Mouse (Mus musculus): ENCODE measurements around the gene Capn15. TPM values are rescaled to one million over a fixed set of nuclear protein-coding genes. Genes with fewer than 3 reads are reported as not detected.

The Capn15 gene
- total RNA-seq, 4 experiments from 2014 or later: 20.1 to 34.6 (median 24.9) TPM

GRCm38 (mm10) chr17:25919144-25919785 lies 66.3 kb downstream of the Capn15 start, which contains the start of gene Rab40c:
Gene Rab40c, minus strand, starts transcription at chr17:25919727.
- DNase-seq: no peak

- no peak for DNase-seq
These were observed 67.4 kb downstream of the Capn15 start for GRCm38 (mm10) chr17:25918037-25918750.

GRCm38 (mm10) chr17:25916931-25917647 lies 68.5 kb downstream of the Capn15 start:
- DNase-seq: peak; percentile 86

- peak; percentile 29 for DNase-seq
These were observed 71.3 kb downstream of the Capn15 start for GRCm38 (mm10) chr17:25914295-25914694.

- DNase-seq: no peak
These were observed 71.7 kb downstream of the Capn15 start for GRCm38 (mm10) chr17:25913877-25914275.

- peak; percentile 58 for DNase-seq
These were observed 72.3 kb downstream of the Capn15 start for GRCm38 (mm10) chr17:25913186-25913876.

GRCm38 (mm10) chr17:25911816-25912215 lies 73.8 kb downstream of the Capn15 start:
- DNase-seq: peak; percentile 79

Other genes starting within 250 kb of the Capn15 start
- gene Mslnl, start 249.8 kb downstream of the Capn15 start, total RNA-seq (2022): under 1 TPM; 0.09 to 0.52 (median 0.30) TPM
- 1 to 10 TPM; 4.8 to 7.1 (median 6.0) TPM for gene Msln, start 231.4 kb downstream of the Capn15 start, total RNA-seq (2022)
- 10 to 100 TPM; 34.8 to 45.2 (median 40.1) TPM for gene Narfl, start 212.0 kb downstream of the Capn15 start, total RNA-seq (2022)
- 10 to 100 TPM; 21.4 to 67.2 (median 55.9) TPM for gene Haghl, start 200.1 kb downstream of the Capn15 start, total RNA-seq (2022)
- under 1 TPM in 1 of 4 experiments, not detected in 3; 0.15 TPM for gene Ccdc78, start 199.2 kb downstream of the Capn15 start, total RNA-seq (2022)
- gene Fam173a, start 192.9 kb downstream of the Capn15 start, total RNA-seq (2022): 100 to 1,000 TPM in 3 of 4 experiments, 10 to 100 TPM in 1; 91.1 to 131 (median 117) TPM
- gene AC134908.4, start 190.1 kb downstream of the Capn15 start, total RNA-seq (2022): not detected
- 10 to 100 TPM; 31.4 to 45.8 (median 39.3) TPM for gene Metrn, start 188.7 kb downstream of the Capn15 start, total RNA-seq (2022)
- gene Fbxl16, start 176.7 kb downstream of the Capn15 start, total RNA-seq (2022): 10 to 100 TPM; 37.9 to 62.9 (median 43.0) TPM
- 10 to 100 TPM; 21.9 to 28.0 (median 24.5) TPM for gene Wdr24, start 162.2 kb downstream of the Capn15 start, total RNA-seq (2022)
- 100 to 1,000 TPM; 104 to 137 (median 119) TPM for gene Jmjd8, start 156.9 kb downstream of the Capn15 start, total RNA-seq (2022)
- gene Stub1, start 152.4 kb downstream of the Capn15 start, total RNA-seq (2022): 100 to 1,000 TPM; 184 to 246 (median 214) TPM
- gene Rhbdl1, start 148.5 kb downstream of the Capn15 start, total RNA-seq (2022): 10 to 100 TPM; 14.7 to 79.0 (median 33.0) TPM
- 10 to 100 TPM in 3 of 4 experiments, 1 to 10 TPM in 1; 7.3 to 36.4 (median 20.8) TPM for gene Gm20683, start 144.0 kb downstream of the Capn15 start, total RNA-seq (2022)
- gene Rhot2, start 140.9 kb downstream of the Capn15 start, total RNA-seq (2022): 100 to 1,000 TPM in 3 of 4 experiments, 10 to 100 TPM in 1; 89.3 to 155 (median 139) TPM
- 10 to 100 TPM; 14.7 to 41.8 (median 22.9) TPM for gene Wdr90, start 124.3 kb downstream of the Capn15 start, total RNA-seq (2022)
- 100 to 1,000 TPM; 264 to 492 (median 338) TPM for gene Mcrip2, start 117.0 kb downstream of the Capn15 start, total RNA-seq (2022)
- 100 to 1,000 TPM; 113 to 215 (median 150) TPM for gene Mettl26, start 110.7 kb downstream of the Capn15 start, total RNA-seq (2022)
- gene Wfikkn1, start 104.9 kb downstream of the Capn15 start, total RNA-seq (2022): 1 to 10 TPM; 1.6 to 2.9 (median 2.0) TPM
- 10 to 100 TPM; 33.9 to 65.0 (median 36.3) TPM for gene Rab40c, start 66.1 kb downstream of the Capn15 start, total RNA-seq (2022)
- 100 to 1,000 TPM; 101 to 126 (median 111) TPM for gene Pigq, start 40.9 kb downstream of the Capn15 start, total RNA-seq (2022)
- gene Nhlrc4, start 40.8 kb downstream of the Capn15 start, total RNA-seq (2022): not detected
- not detected for gene A930017K11Rik, start 33.2 kb downstream of the Capn15 start, total RNA-seq (2022)
- 10 to 100 TPM; 22.7 to 37.2 (median 29.9) TPM for gene Rab11fip3, start 83.8 kb upstream of the Capn15 start, total RNA-seq (2022)
- 10 to 100 TPM; 23.0 to 26.8 (median 24.2) TPM for gene Decr2, start 104.5 kb upstream of the Capn15 start, total RNA-seq (2022)
- 10 to 100 TPM in 1 of 4 experiments, 1 to 10 TPM in 3; 2.1 to 10.4 (median 6.0) TPM for gene Nme4, start 109.8 kb upstream of the Capn15 start, total RNA-seq (2022)
- gene Tmem8, start 127.5 kb upstream of the Capn15 start, total RNA-seq (2022): 10 to 100 TPM in 3 of 4 experiments, 1 to 10 TPM in 1; 7.8 to 14.9 (median 12.0) TPM
- 10 to 100 TPM; 96.1 to 98.0 (median 96.8) TPM for gene Mrpl28, start 137.7 kb upstream of the Capn15 start, total RNA-seq (2022)
- gene Axin1, start 152.9 kb upstream of the Capn15 start, total RNA-seq (2022): 10 to 100 TPM; 42.6 to 52.2 (median 46.2) TPM
- 1 to 10 TPM; 1.8 to 3.7 (median 2.4) TPM for gene Pdia2, start 213.3 kb upstream of the Capn15 start, total RNA-seq (2022)
- gene Rgs11, start 217.2 kb upstream of the Capn15 start, total RNA-seq (2022): 100 to 1,000 TPM in 2 of 4 experiments, 10 to 100 TPM in 2; 47.1 to 158 (median 93.6) TPM
- 10 to 100 TPM; 14.5 to 30.7 (median 20.6) TPM for gene Arhgdig, start 222.0 kb upstream of the Capn15 start, total RNA-seq (2022)

All from adrenal gland, adult 8-10 months (tissue).